Mouse (Mus musculus) myocyte (in vitro differentiated cells): ENCODE measurements around the gene Setd1b. TPM values are rescaled to one million over a fixed set of nuclear protein-coding genes. Genes with fewer than 3 reads are reported as not detected.
A peak's percentile ranks its signal among the peaks of the same experiment; 100 is the strongest.
"Not testable (repeated sequence)": the region's sequence is repeated elsewhere in the genome, so short reads cannot be mapped to it uniquely, and the experiment has no call there.

Experiments
- H3K27me3 ChIP-seq: one replicate; pipeline ENCODE4 v1.6.1; 2011; ENCODE audit not compliant: control insufficient read depth, insufficient read depth, insufficient read length
- H3K36me3 ChIP-seq: one replicate; pipeline ENCODE4 v1.6.1; 2011; ENCODE audit not compliant: control insufficient read depth, insufficient read depth
- H3K4me2 ChIP-seq: one replicate; pipeline ENCODE4 v1.6.1; 2011; ENCODE audit warnings: low read depth, control low read depth
- H3K4me3 ChIP-seq: one replicate; pipeline ENCODE4 v1.5.1; 2011; ENCODE audit warnings: mild to moderate bottlenecking, control low read depth, moderate library complexity
- H3K79me2 ChIP-seq: one replicate; pipeline ENCODE4 v1.6.1; 2011; ENCODE audit not compliant: control insufficient read depth, insufficient read depth
- H3ac ChIP-seq: one replicate; pipeline ENCODE4 v1.6.1; 2011; ENCODE audit not compliant: control insufficient read depth, insufficient read length
- CEBPB ChIP-seq: IDR thresholded peaks from 2 replicates; pipeline ENCODE4 v1.6.1; 2011; ENCODE audit warnings: mild to moderate bottlenecking, moderate library complexity; ENCODE audit not compliant: poor library complexity, insufficient read depth, severe bottlenecking
- E2F4 ChIP-seq: IDR thresholded peaks from one replicate; pipeline ENCODE4 v1.6.1; 2011; ENCODE audit warnings: mild to moderate bottlenecking, control low read depth, moderate library complexity; ENCODE audit not compliant: insufficient read depth
- MAX ChIP-seq: IDR thresholded peaks from one replicate; pipeline ENCODE4 v1.6.1; 2011; ENCODE audit warnings: low read depth, mild to moderate bottlenecking, control low read depth
- MYOD1 ChIP-seq, 3 experiments: IDR thresholded peaks; one replicate each; pipeline ENCODE4 v1.6.1; 2011; ENCODE audit warnings: control low read depth in 2 of 3, low read depth in 2 of 3, mild to moderate bottlenecking in 2 of 3, moderate library complexity in 1 of 3; ENCODE audit not compliant: insufficient read length in 2 of 3, control insufficient read depth in 1 of 3
- MYOG ChIP-seq, 3 experiments: IDR thresholded peaks; one replicate each; pipeline ENCODE4 v1.6.1; 2011; ENCODE audit warnings: control low read depth in 2 of 3, low read depth in 2 of 3, mild to moderate bottlenecking in 2 of 3; ENCODE audit not compliant: insufficient read length in 2 of 3, control insufficient read depth in 1 of 3, insufficient read depth in 1 of 3
- POLR2A ChIP-seq: IDR thresholded peaks from one replicate; pipeline ENCODE4 v1.6.1; 2011; ENCODE audit warnings: low read depth, mild to moderate bottlenecking, control low read depth, moderate library complexity; ENCODE audit not compliant: insufficient read length
- POLR2AphosphoS2 ChIP-seq: IDR thresholded peaks from one replicate; pipeline ENCODE4 v1.6.1; 2011; ENCODE audit warnings: low read depth, control low read depth; ENCODE audit not compliant: insufficient read length
- REST ChIP-seq: IDR thresholded peaks from one replicate; pipeline ENCODE4 v1.6.1; 2011; ENCODE audit warnings: mild to moderate bottlenecking, control low read depth, moderate library complexity; ENCODE audit not compliant: insufficient read depth, insufficient read length
- SRF ChIP-seq: IDR thresholded peaks from one replicate; pipeline ENCODE4 v1.6.1; 2011; ENCODE audit warnings: low read depth; ENCODE audit not compliant: control insufficient read depth, insufficient read length
- TCF12 ChIP-seq: IDR thresholded peaks from one replicate; pipeline ENCODE4 v1.6.1; 2011; ENCODE audit warnings: mild to moderate bottlenecking, control low read depth; ENCODE audit not compliant: poor library complexity, insufficient read depth, severe bottlenecking
- TCF3 ChIP-seq: IDR thresholded peaks from one replicate; pipeline ENCODE4 v1.6.1; 2011; ENCODE audit warnings: low read depth, control low read depth; ENCODE audit not compliant: insufficient read length
- USF1 ChIP-seq: IDR thresholded peaks from one replicate; pipeline ENCODE4 v1.6.1; 2011; ENCODE audit warnings: low read depth, mild to moderate bottlenecking, control low read depth, moderate library complexity
- polyA plus RNA-seq: library from polyadenylated mRNA; unstranded; fragments of >200 nt; fragmentation: generic; extraction: Trizol; gene quantifications from one replicate; pipeline ENCODE4 v1.2.1, GENCODE M21; 2012; ENCODE audit warnings: missing spikeins

Setd1b gene
- polyA plus RNA-seq, 1 experiment = 5.4 TPM

GRCm38 (mm10) chr5:123201523-123201892 is 59.5 kb downstream of the Setd1b start:
- no peak overlapping the region for H3K4me3 ChIP-seq
- no peak overlapping the region for H3K4me2 ChIP-seq
- no peak overlapping the region for H3ac ChIP-seq
- H3K36me3 ChIP-seq = no peaks in the 10 kb centered on the region
- H3K79me2 ChIP-seq = no peaks in the 10 kb centered on the region
- H3K27me3 ChIP-seq = peaks cover 5% of the 10 kb centered on the region
- TF ChIP-seq MYOG (IDR thresholded peaks at IDR 0.05; ENCODE audit: control insufficient read depth in 1 of 3, insufficient read depth in 1 of 3, insufficient read length in 2 of 3, low read depth in 2 of 3) = no peak
- no peak for TF ChIP-seq MAX
- no peak for TF ChIP-seq POLR2AphosphoS2
- TF ChIP-seq MYOD1 (IDR thresholded peaks at IDR 0.05; ENCODE audit: control insufficient read depth in 1 of 3, insufficient read length in 2 of 3, low read depth in 2 of 3) = no peak
- no peak for TF ChIP-seq E2F4
- no peak for TF ChIP-seq CEBPB
- TF ChIP-seq POLR2A = no peak
- no peak for TF ChIP-seq SRF
- no peak for TF ChIP-seq TCF3
- TF ChIP-seq TCF12 = no peak
- no peak for TF ChIP-seq REST
- TF ChIP-seq USF1 = no peak

DNA sequence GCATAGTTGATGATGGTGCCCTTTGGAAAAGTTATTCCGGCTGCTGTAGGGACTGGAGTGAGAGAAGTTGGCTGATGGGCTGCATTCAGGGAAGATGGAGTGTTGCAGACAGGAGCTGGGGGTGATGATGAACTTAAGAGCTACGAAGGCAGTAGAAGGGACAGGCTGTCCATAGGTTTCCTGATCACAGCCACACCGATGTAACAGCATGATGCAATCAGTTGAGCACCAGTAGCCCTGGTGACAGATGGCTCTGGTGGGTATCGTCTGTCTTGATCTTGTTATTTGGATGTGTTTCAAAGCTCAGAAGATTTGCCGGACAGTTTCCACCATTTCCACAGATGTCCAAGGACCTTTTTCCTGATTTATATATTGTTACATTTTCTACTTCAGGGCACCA is 60.0 kb downstream of the Setd1b start:
- Histone ChIP-seq H3K36me3 (no peaks in the 10 kb centered on the region), H3K4me2 (no peak overlapping the region), H3ac (no peak overlapping the region), H3K79me2 (no peaks in the 10 kb centered on the region), H3K4me3 (no peak overlapping the region), H3K27me3 (peaks cover 4% of the 10 kb centered on the region)
- no peak for TF ChIP-seq REST
- TF ChIP-seq CEBPB = peak; percentile 62; the same call in 1 of the 2 replicates
- peak in 1 of 3 experiments; percentile 12 for TF ChIP-seq MYOG (IDR thresholded peaks at IDR 0.05; ENCODE audit: control insufficient read depth in 1 of 3, insufficient read depth in 1 of 3, insufficient read length in 2 of 3, low read depth in 2 of 3)
- TF ChIP-seq POLR2AphosphoS2 = no peak
- no peak for TF ChIP-seq SRF

DNA sequence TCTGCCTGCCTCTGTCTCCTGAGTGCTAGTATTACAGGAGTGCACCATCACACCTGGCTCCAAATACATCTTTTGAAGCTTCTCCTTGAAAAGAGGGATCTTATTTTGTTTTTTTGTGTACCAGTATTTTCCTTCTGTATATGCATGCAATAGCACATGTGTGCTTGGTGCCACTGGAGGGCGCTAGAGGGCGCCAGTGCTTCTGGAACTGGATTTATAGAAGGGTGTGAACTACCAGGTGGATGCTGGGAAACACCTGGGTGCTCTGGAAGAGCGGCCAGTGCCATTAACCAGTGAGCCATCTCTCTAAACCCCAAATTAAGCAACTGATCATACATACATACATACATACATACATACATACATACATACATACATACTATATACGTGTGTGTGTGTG is 60.8 kb downstream of the Setd1b start:
- H3ac ChIP-seq, H3K4me3 ChIP-seq, H3K4me2 ChIP-seq, H3K36me3 ChIP-seq, H3K79me2 ChIP-seq, H3K27me3 ChIP-seq: not testable (repeated sequence)

GRCm38 (mm10) chr5:123203591-123203990 is 61.6 kb downstream of the Setd1b start:
- TF ChIP-seq CEBPB = 0 out of 2 replicates have a peak, but pooled peaks have one; percentile 15
- not testable (repeated sequence) for H3K27me3 ChIP-seq, H3K4me3 ChIP-seq

More at GRCm38 (mm10) chr5:123203591-123203990, 61.6 kb downstream of the Setd1b start:
- not testable (repeated sequence) for H3K79me2 ChIP-seq, H3K36me3 ChIP-seq, H3K4me2 ChIP-seq, H3ac ChIP-seq

Other genes starting within 250 kb of the Setd1b start
- 10.1 TPM for gene Kdm2b, start 152.4 kb upstream of the Setd1b start, polyA plus RNA-seq
- gene Orai1, start 127.1 kb upstream of the Setd1b start, polyA plus RNA-seq = 36.7 TPM
- not detected for gene Morn3, start 95.2 kb upstream of the Setd1b start, polyA plus RNA-seq
- gene Tmem120b, start 73.8 kb upstream of the Setd1b start, polyA plus RNA-seq = 41.3 TPM
- 1.6 TPM for gene Rhof, start 9.5 kb upstream of the Setd1b start, polyA plus RNA-seq
- 30.6 TPM for gene Psmd9, start 27.2 kb downstream of the Setd1b start, polyA plus RNA-seq
- gene Hpd, start 40.5 kb downstream of the Setd1b start, polyA plus RNA-seq = not detected
- 0.38 TPM for gene Wdr66, start 109.9 kb downstream of the Setd1b start, polyA plus RNA-seq
- 3.6 TPM for gene Bcl7a, start 201.6 kb downstream of the Setd1b start, polyA plus RNA-seq